Comparison of ENCODE assay signal across 21 mouse cellular contexts in the genomic region with DNA sequence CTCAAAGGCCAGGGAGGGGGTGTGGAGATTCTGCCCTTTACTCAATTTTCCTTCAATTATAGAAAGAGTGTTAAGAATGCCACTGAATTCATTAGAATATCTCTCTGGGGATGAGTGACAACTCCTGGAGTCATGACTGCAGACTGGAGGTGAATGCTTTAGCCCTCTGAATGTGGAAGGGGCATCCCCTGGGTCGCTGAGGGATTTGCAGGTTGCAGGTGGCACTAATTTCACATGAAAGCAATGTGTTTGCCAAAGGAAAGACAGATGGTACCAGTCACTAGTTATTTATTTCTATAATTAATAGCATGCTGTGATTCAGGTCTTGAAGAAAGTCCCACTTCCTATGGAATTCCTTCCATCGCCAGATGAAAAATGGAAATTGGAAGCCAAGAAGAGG.
DNase-seq lines count a peak whose midpoint lies in the region; ATAC-seq and TF ChIP-seq lines count a peak whose summit lies in the region.
"Had no signal": no experiment of that assay in that cellular context is flagged by ENCODE, and none has a peak within 500 bp of the region (broad histone marks: within the 10 kb centered on the region; RNA-seq: fewer than 3 reads in every experiment).

No protein-coding gene starts in this region.

- no peak overlapping the region for H3K4me2 ChIP-seq in forebrain, embryonic 14.5 days (ENCODE audit: low read length)
- H3K4me2 ChIP-seq: embryonic facial prominence, embryonic 13.5 days; intestine, embryonic 15.5 days; kidney, embryonic 15.5 days had no signal

- peak; percentile 1 for DNase-seq in forebrain, embryonic 14.5 days (ENCODE audit: low spot score)
- no peak for DNase-seq in forebrain, embryonic 10.5 days (ENCODE audit: extremely low spot score, low spot score)
- peak; percentile 59 for DNase-seq in brain, embryonic 14.5 days (ENCODE audit: low read depth)
- peak; percentile 49 for DNase-seq in cerebellum, adult 9-10 months
- peak; percentile 3 for DNase-seq in forelimb bud, embryonic 11.5 days (ENCODE audit: low read depth, low spot score)
- no peak for DNase-seq in frontal cortex, postnatal 25 days (ENCODE audit: low spot score in 2 of 2)
- DNase-seq in right cerebral cortex, adult 2 months (ENCODE audit: low spot score in 2 of 2): no peak
- DNase-seq: adrenal gland, postnatal 10 days; gastrocnemius, postnatal 36 days; heart, postnatal 14 days; liver; lung, adult 18-20 months; right cerebral cortex, postnatal 14 days; thymus, postnatal 25 days had no signal

- no peak overlapping the region for H3K4me3 ChIP-seq in forebrain, embryonic 14.5 days (ENCODE audit: low read depth, low read length)
- no peak overlapping the region for H3K4me3 ChIP-seq in forebrain, embryonic 10.5 days
- H3K4me3 ChIP-seq: embryonic facial prominence, embryonic 13.5 days; heart, embryonic 10.5 days; intestine, embryonic 15.5 days; kidney, embryonic 15.5 days; midbrain, embryonic 10.5 days; myocyte had no signal

- H3K9ac ChIP-seq in forebrain, embryonic 14.5 days (ENCODE audit: low read length): no peak overlapping the region
- H3K9ac ChIP-seq: embryonic facial prominence, embryonic 13.5 days; intestine, embryonic 15.5 days; kidney, embryonic 15.5 days had no signal

- no peaks in the 10 kb centered on the region for H3K27me3 ChIP-seq in forebrain, embryonic 14.5 days (replicated peaks; ENCODE audit: control insufficient read depth, insufficient read depth, low read length)
- no peaks in the 10 kb centered on the region for H3K27me3 ChIP-seq in forebrain, embryonic 10.5 days (ENCODE audit: poor library complexity, severe bottlenecking)
- H3K27me3 ChIP-seq: embryonic facial prominence, embryonic 13.5 days; intestine, embryonic 15.5 days; kidney, embryonic 15.5 days had no signal

- no peaks in the 10 kb centered on the region for H3K36me3 ChIP-seq in forebrain, embryonic 14.5 days (ENCODE audit: control insufficient read depth, insufficient read depth, low read length)
- no peaks in the 10 kb centered on the region for H3K36me3 ChIP-seq in forebrain, embryonic 10.5 days (replicated peaks)
- H3K36me3 ChIP-seq: embryonic facial prominence, embryonic 13.5 days; heart, embryonic 10.5 days; intestine, embryonic 15.5 days; kidney, embryonic 15.5 days; midbrain, embryonic 10.5 days had no signal

- no peaks in the 10 kb centered on the region for H3K4me1 ChIP-seq in forebrain, embryonic 14.5 days (ENCODE audit: control insufficient read depth, insufficient read depth, low read length)
- no peaks in the 10 kb centered on the region for H3K4me1 ChIP-seq in forebrain, embryonic 10.5 days
- H3K4me1 ChIP-seq: embryonic facial prominence, embryonic 13.5 days; heart, embryonic 10.5 days; intestine, embryonic 15.5 days; kidney, embryonic 15.5 days; midbrain, embryonic 10.5 days had no signal

- TF ChIP-seq POLR2A in brain, embryonic 14.5 days (IDR thresholded peaks at IDR 0.05; ENCODE audit: borderline replicate concordance, extremely low read depth, insufficient read depth, insufficient read length, poor library complexity, severe bottlenecking): no peak

- no peak for TF ChIP-seq CTCF in brain, embryonic 14.5 days (IDR thresholded peaks at IDR 0.05; ENCODE audit: borderline replicate concordance, extremely low read depth, insufficient read depth, insufficient read length)

- H3K27ac ChIP-seq in forebrain, embryonic 14.5 days (ENCODE audit: low read depth, low read length): no peak overlapping the region
- no peak overlapping the region for H3K27ac ChIP-seq in forebrain, embryonic 10.5 days
- H3K27ac ChIP-seq: embryonic facial prominence, embryonic 13.5 days; heart, embryonic 10.5 days; intestine, embryonic 15.5 days; kidney, embryonic 15.5 days; midbrain, embryonic 10.5 days had no signal

- no peak for ATAC-seq in forebrain, embryonic 14.5 days
- no peak for ATAC-seq in megakaryocyte progenitor cell, adult 5-6 weeks (replicated peaks; ENCODE audit: poor library complexity)
- ATAC-seq: intestine, embryonic 15.5 days had no signal

- no peaks in the 10 kb centered on the region for H3K9me3 ChIP-seq in forebrain, embryonic 14.5 days (replicated peaks; ENCODE audit: control insufficient read depth, low read length)
- H3K9me3 ChIP-seq in forebrain, embryonic 10.5 days: no peaks in the 10 kb centered on the region
- H3K9me3 ChIP-seq: embryonic facial prominence, embryonic 13.5 days; heart, embryonic 10.5 days; intestine, embryonic 15.5 days; kidney, embryonic 15.5 days; midbrain, embryonic 10.5 days had no signal

- WGBS in forebrain, embryonic 14.5 days: 74% methylated on average over 2 of the region's 2 CpGs
- 70% methylated on average over 2 of the region's 2 CpGs for WGBS in forebrain, embryonic 10.5 days

Comparison
In these comparisons a context has a peak if more than half of its experiments do, and no peak if none do; other contexts are left out.
1. DNase-seq: peak in forebrain, embryonic 14.5 days (single experiment), brain, embryonic 14.5 days (single experiment), cerebellum, adult 9-10 months (single experiment) and forelimb bud, embryonic 11.5 days (single experiment); none in forebrain, embryonic 10.5 days (single experiment), frontal cortex, postnatal 25 days (0 of 2) and right cerebral cortex, adult 2 months (0 of 2).